Mouse (Mus musculus) kidney, embryonic 16.5 days (tissue): ENCODE measurements around the gene M6pr. TPM values are rescaled to one million over a fixed set of nuclear protein-coding genes. Genes with fewer than 3 reads are reported as not detected.

Source experiments
- ATAC-seq: fragments of 200-750 bp; cut with Nextera tagmentation; 2 replicates; pipeline ENCODE4 v1.8.0; 2017; ENCODE audit warnings: moderate TSS enrichment; ENCODE audit not compliant: low FRiP score, low TSS enrichment
- H3K27ac ChIP-seq: fragments of 300-500 bp; sonication (generic); 2 replicates; pipeline ENCODE4 v1.5.1; 2014; ENCODE audit warnings: low read length
- H3K27me3 ChIP-seq: fragments of 300-500 bp; sonication (generic); 2 replicates; pipeline ENCODE4 v1.6.1; 2014; ENCODE audit warnings: low read length, control low read depth, mixed read lengths; ENCODE audit not compliant: insufficient read depth
- H3K36me3 ChIP-seq: fragments of 300-500 bp; sonication (generic); 2 replicates; pipeline ENCODE4 v1.6.1; 2014; ENCODE audit warnings: low read length, control low read depth, mixed read lengths; ENCODE audit not compliant: insufficient read depth
- H3K4me1 ChIP-seq: fragments of 300-500 bp; sonication (generic); 2 replicates; pipeline ENCODE4 v1.6.1; 2014; ENCODE audit warnings: low read length, control low read depth, mixed read lengths; ENCODE audit not compliant: insufficient read depth
- H3K4me2 ChIP-seq: fragments of 300-500 bp; sonication (generic); replicated peaks from 2 replicates; pipeline ENCODE4 v1.6.1; 2014; ENCODE audit warnings: low read depth, low read length
- H3K4me3 ChIP-seq: fragments of 300-500 bp; sonication (generic); 2 replicates; pipeline ENCODE4 v1.5.1; 2014; ENCODE audit warnings: mild to moderate bottlenecking, low read length
- H3K9ac ChIP-seq: fragments of 300-500 bp; sonication (generic); replicated peaks from 2 replicates; pipeline ENCODE4 v1.6.1; 2014; ENCODE audit warnings: low read length
- H3K9me3 ChIP-seq: fragments of 300-500 bp; sonication (generic); 2 replicates; pipeline ENCODE4 v1.6.1; 2016; ENCODE audit warnings: low read length, control low read depth
- WGBS: fragments of 180-500 bp; shearing (Covaris S2); extraction: QIAGEN DNeasy Blood & Tissue Kit; methylation state at CpG from one replicate; pipeline ENCODE4 v1.1.7; 2014; 5-methylcytosine and 5-hydroxymethylcytosine counted together
- polyA plus RNA-seq: library from polyadenylated mRNA; unstranded; fragments of >200 nt; fragmentation: Nextera tagmentation; extraction: Ambion mirVana; gene quantifications from 2 replicates; pipeline ENCODE4 v1.2.1, GENCODE M21; 2015

The M6pr gene
- polyA plus RNA-seq, 1 experiment from 2014 or later: 138 TPM

DNA sequence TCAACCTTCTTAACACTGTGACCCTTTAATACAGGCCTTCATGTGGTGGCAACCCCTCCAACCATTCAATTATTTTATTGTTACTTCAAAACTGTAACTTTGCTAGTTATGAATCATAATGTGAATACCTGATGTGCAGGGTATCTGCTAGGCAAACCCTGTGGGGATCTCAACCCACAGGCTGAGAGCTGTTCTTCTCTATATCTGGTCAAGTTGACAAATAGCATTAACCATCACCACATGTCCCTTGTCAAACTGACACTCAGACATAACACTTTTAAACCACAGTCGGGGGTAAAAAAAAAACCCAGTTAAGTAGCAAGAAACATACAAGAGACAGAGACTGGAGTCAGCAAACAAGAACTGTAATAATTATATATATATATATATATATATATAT lies 23.7 kb upstream of the M6pr start:
- Histone ChIP-seq H3K36me3 (no peaks in the 10 kb centered on the region), H3K27ac (no peak overlapping the region), H3K4me2 (no peak overlapping the region), H3K27me3 (no peaks in the 10 kb centered on the region), H3K9ac (no peak overlapping the region), H3K9me3 (no peaks in the 10 kb centered on the region), H3K4me1 (0 out of 2 replicates have a peak, but pooled peaks cover 1% of the 10 kb centered on the region), H3K4me3 (no peak overlapping the region)
- 67% methylated on average over 1 of the region's 1 CpGs for WGBS
- no peak for ATAC-seq

- peaks cover 7% of the 10 kb centered on the region; the same call in 1 of the 2 replicates for H3K4me1 ChIP-seq
Observed at GRCm38 (mm10) chr6:122288263-122288662, 20.3 kb upstream of the M6pr start.

GRCm38 (mm10) chr6:122289313-122289712 lies 19.2 kb upstream of the M6pr start:
- no peak overlapping the region for H3K27ac ChIP-seq
- H3K4me3 ChIP-seq: no peak overlapping the region
- ATAC-seq: no peak
- no peak overlapping the region for H3K4me2 ChIP-seq
- no peak overlapping the region for H3K9ac ChIP-seq
- no peaks in the 10 kb centered on the region for H3K36me3 ChIP-seq
- H3K4me1 ChIP-seq: peaks cover 7% of the 10 kb centered on the region; the same call in 1 of the 2 replicates
- WGBS: 73% methylated on average over 1 of the region's 1 CpGs
- H3K27me3 ChIP-seq: no peaks in the 10 kb centered on the region
- H3K9me3 ChIP-seq: no peaks in the 10 kb centered on the region

More at GRCm38 (mm10) chr6:122288263-122288662, 20.3 kb upstream of the M6pr start:
- Histone ChIP-seq H3K4me3 (no peak overlapping the region), H3K27ac (no peak overlapping the region), H3K27me3 (no peaks in the 10 kb centered on the region), H3K4me2 (no peak overlapping the region), H3K36me3 (no peaks in the 10 kb centered on the region), H3K9ac (no peak overlapping the region), H3K9me3 (no peaks in the 10 kb centered on the region)
- ATAC-seq: no peak
- 63% methylated on average over 1 of the region's 1 CpGs for WGBS

DNA sequence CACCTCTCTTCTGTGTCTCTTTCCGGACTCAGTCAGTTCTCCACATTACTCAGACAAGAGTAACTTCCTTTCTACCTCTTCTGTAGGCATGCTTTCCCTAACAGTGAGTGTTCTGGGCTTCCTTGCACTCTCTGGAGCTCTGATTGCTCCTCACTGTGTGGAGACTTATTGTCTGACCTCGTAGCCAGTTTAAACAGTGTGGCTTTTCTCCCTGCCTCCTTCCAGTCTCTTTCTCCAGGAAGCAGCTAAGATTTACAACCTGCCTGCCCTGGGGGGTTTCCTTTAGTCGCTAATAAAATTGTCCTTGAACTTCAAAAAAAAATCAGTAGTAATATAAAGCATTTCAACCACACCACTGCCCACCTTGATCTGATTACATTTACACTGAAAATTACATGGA lies 18.3 kb upstream of the M6pr start:
- Histone ChIP-seq H3K4me1 (peaks cover 7% of the 10 kb centered on the region; the same call in 1 of the 2 replicates), H3K4me2 (no peak overlapping the region), H3K27ac (peak overlapping the region; percentile 62), H3K9ac (no peak overlapping the region), H3K27me3 (no peaks in the 10 kb centered on the region), H3K36me3 (no peaks in the 10 kb centered on the region), H3K9me3 (no peaks in the 10 kb centered on the region), H3K4me3 (no peak overlapping the region)
- peak; percentile 49; the same call in 1 of the 2 replicates for ATAC-seq
- WGBS: 18% methylated on average over 3 of the region's 3 CpGs

DNA sequence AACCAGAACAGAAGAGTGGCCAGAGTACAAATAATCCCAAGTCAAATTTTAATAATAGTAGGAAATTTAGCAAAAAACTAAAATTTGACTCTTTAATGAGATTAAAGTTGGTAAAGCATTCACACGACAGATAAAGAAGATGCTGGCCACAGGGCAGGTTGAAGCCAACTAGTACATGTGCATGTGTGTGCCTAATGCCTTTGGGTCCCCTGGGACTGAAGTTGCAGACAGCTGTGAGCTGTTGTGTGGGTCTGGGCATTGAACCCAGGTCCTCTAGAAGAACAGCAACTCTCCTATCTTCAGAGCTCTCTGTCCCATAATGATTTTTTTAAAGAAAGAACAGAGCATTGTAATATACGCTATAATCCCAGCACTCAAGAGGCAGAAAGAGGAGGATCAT lies 17.3 kb upstream of the M6pr start:
- H3K4me2 ChIP-seq: no peak overlapping the region
- H3K27me3 ChIP-seq: no peaks in the 10 kb centered on the region
- no peak overlapping the region for H3K27ac ChIP-seq
- ATAC-seq: no peak
- H3K9ac ChIP-seq: no peak overlapping the region
- no peaks in the 10 kb centered on the region for H3K36me3 ChIP-seq
- no peak overlapping the region for H3K4me3 ChIP-seq
- H3K9me3 ChIP-seq: no peaks in the 10 kb centered on the region
- peaks cover 7% of the 10 kb centered on the region; the same call in 1 of the 2 replicates for H3K4me1 ChIP-seq
- 74% methylated on average over 2 of the region's 2 CpGs for WGBS

DNA sequence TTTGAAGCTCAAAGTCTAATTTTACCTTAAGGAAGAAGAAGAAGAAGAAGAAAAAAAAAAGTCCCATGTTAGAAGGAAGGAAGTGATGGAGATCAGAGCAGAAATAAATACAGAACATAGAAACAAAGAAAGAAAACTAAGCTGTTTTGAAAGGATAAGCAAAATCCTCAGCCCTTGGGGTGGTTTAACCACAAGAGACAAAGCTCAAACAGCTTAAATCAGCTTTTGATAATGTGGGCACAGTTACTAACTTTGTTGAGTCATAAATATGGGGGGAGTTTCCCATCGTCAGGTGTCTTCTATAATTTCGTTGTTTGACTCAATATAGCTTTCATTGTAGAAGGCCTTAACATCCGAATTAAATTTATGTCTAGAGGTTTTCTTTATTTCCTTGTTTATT lies 16.8 kb upstream of the M6pr start:
- Histone ChIP-seq H3K4me2 (no peak overlapping the region), H3K9me3 (no peaks in the 10 kb centered on the region), H3K4me3 (no peak overlapping the region), H3K27ac (no peak overlapping the region), H3K4me1 (peaks cover 7% of the 10 kb centered on the region; the same call in 1 of the 2 replicates), H3K27me3 (no peaks in the 10 kb centered on the region), H3K36me3 (no peaks in the 10 kb centered on the region), H3K9ac (no peak overlapping the region)
- 55% methylated on average over 3 of the region's 3 CpGs for WGBS
- no peak for ATAC-seq

DNA sequence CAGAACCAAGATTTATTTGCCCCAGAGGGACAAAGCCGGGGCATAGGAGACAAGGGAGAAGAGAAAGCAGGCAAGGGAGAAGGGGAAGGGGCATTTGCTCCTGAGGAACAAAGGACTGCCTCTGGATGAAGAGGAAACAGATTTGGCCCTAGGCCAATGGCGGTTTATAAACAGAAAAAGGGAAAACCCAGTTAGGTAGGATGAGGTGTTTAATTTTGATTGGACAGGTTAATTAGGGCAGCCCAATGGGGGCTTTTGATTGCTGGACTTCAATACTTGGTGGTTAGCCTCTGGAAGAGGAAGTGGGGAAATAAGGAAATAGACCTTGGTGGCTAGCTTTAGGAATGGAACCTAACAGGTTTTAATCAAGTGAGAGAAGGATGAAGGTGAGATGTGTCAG lies 16.3 kb upstream of the M6pr start:
- H3K4me2 ChIP-seq: no peak overlapping the region
- ATAC-seq: no peak

GRCm38 (mm10) chr6:122293121-122293520 lies 15.4 kb upstream of the M6pr start:
- no peak for ATAC-seq
- Histone ChIP-seq H3K27ac (no peak overlapping the region), H3K27me3 (no peaks in the 10 kb centered on the region), H3K4me3 (no peak overlapping the region), H3K9ac (no peak overlapping the region), H3K9me3 (no peaks in the 10 kb centered on the region), H3K4me2 (no peak overlapping the region), H3K4me1 (peaks cover 11% of the 10 kb centered on the region; the same call in 1 of the 2 replicates), H3K36me3 (no peaks in the 10 kb centered on the region)
- 90% methylated on average over 8 of the region's 8 CpGs for WGBS

More for the DNA sequence above, 16.3 kb upstream of the M6pr start:
- H3K36me3 ChIP-seq: no peaks in the 10 kb centered on the region
- peaks cover 11% of the 10 kb centered on the region; the same call in 1 of the 2 replicates for H3K4me1 ChIP-seq
- H3K27ac ChIP-seq: no peak overlapping the region
- 49% methylated on average over 2 of the region's 2 CpGs for WGBS
- no peak overlapping the region for H3K9ac ChIP-seq
- H3K27me3 ChIP-seq: no peaks in the 10 kb centered on the region
- H3K9me3 ChIP-seq: no peaks in the 10 kb centered on the region
- no peak overlapping the region for H3K4me3 ChIP-seq

DNA sequence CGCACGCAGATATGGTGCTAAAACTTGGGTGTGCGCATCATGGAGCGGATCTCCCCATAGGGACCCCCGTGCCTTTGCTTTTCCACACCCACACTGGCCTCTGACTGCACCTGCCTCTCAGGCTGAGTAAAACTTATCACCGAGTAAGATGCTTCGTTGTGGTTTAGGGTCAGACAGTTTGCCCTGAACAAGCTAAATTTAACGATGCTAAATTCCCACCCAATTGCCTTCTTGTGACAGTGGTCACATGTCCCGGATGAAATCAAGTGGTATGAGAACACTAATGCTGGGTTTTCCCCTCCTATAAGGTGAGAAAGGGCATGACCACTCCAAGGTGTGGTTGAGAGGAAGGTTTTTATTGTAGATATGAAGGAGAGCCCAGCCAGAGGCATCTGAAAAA lies 14.7 kb upstream of the M6pr start:
- no peak for ATAC-seq
- WGBS: 76% methylated on average over 9 of the region's 9 CpGs
- Histone ChIP-seq H3K27me3 (no peaks in the 10 kb centered on the region), H3K36me3 (no peaks in the 10 kb centered on the region), H3K4me2 (no peak overlapping the region), H3K4me3 (no peak overlapping the region), H3K9ac (no peak overlapping the region), H3K4me1 (peaks cover 11% of the 10 kb centered on the region; the same call in 1 of the 2 replicates), H3K27ac (no peak overlapping the region), H3K9me3 (no peaks in the 10 kb centered on the region)

GRCm38 (mm10) chr6:122294290-122294689 lies 14.2 kb upstream of the M6pr start:
- WGBS: 58% methylated on average over 3 of the region's 3 CpGs
- no peaks in the 10 kb centered on the region for H3K27me3 ChIP-seq
- H3K4me1 ChIP-seq: peaks cover 11% of the 10 kb centered on the region; the same call in 1 of the 2 replicates
- ATAC-seq: no peak
- no peak overlapping the region for H3K9ac ChIP-seq
- H3K36me3 ChIP-seq: no peaks in the 10 kb centered on the region
- H3K9me3 ChIP-seq: no peaks in the 10 kb centered on the region
- H3K4me2 ChIP-seq: no peak overlapping the region
- H3K4me3 ChIP-seq: no peak overlapping the region
- no peak overlapping the region for H3K27ac ChIP-seq
